Mouse (Mus musculus) megakaryocyte, embryonic 14.5 days (primary cell): ENCODE data around the gene Unc13a.

Experiments
- FLI1 ChIP-seq: IDR thresholded peaks from 2 replicates; pipeline ENCODE4 v1.6.1; 2012; ENCODE audit warnings: low read length, inconsistent platforms, mixed read lengths
- GATA1 ChIP-seq: IDR thresholded peaks from 3 replicates; pipeline ENCODE4 v1.6.1; 2012; ENCODE audit warnings: mixed read lengths, low read length, inconsistent platforms, borderline replicate concordance

- no peak for TF ChIP-seq GATA1
- TF ChIP-seq FLI1 = no peak
These were observed 69.5 kb downstream of the Unc13a start for GRCm38 (mm10) chr8:71601939-71602665.
